Mouse (Mus musculus) spleen, adult 12 weeks (tissue): Measurements from ENCODE around the gene Olfr150.
"Not testable (repeated sequence)": the region's sequence is repeated elsewhere in the genome, so short reads cannot be mapped to it uniquely, and the experiment has no call there.

Experiments used
- DNase-seq: peaks from one replicate; pipeline ENCODE4 v3.0.0; 2022; ENCODE audit warnings: low spot score

Olfr150 gene

DNA sequence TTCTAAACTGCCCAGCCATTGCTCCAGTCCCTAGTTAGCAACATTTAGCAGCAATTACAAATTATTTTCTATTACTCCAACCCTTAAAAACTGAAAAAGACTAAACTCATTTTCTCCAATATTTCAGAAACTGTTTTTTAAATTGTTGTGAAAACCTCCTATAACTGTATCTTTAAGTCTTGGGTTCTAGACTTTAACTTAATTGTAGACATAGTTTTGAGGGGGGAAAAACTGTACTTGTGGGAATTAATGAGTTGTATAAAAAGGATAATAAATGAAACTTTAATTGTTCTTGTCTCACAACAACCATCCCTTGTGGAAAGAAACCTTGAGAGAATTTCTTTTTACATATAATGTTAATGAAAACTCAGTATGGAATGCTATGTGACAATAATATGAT lies at the start of gene Olfr150:
TSS of gene Olfr150 (plus strand) at position 301 of the 400 bp plus-strand sequence.
- no peak for DNase-seq

DNA sequence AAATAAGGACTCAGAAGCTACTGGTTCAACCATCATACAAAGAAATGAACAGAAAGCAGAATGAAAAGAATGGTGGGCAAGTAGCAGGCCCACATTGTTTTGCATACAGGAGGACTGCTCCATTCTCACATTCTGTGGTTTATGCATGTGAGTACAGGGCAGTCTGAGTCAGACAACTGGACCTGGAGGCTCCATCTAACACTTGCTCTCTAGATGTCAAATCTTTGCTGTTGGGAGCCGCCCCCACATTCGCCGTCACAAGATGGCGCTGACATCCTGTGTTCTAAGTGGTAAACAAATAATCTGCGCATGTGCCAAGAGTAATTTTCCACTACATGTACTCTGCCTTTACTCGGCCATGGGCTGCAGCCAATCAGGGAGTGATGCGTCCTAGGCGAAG lies 29.7 kb upstream of the Olfr150 start:
- not testable (repeated sequence) for DNase-seq

DNA sequence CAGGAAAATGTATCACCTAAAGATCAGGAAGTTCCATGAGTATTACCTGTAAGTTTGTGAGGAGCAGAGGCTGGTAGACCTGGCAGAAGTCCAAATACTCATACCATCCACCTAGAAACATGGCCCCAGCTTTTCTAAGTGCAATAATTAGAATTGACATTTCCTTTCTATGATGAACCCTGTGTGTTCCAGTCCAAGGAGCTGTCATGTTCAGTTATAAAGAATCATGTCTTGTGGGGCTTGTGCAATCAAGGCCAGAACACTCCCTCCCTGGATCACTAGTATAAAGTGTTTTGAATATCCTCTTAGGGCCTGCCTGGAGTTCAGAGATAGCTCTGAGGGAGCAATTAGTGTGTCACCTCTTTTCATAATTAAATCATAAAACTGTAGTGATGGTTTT lies 23.8 kb upstream of the Olfr150 start, which contains the start of gene Olfr149:
TSS of gene Olfr149 (minus strand) at position 101 of the 400 bp plus-strand sequence.
- no peak for DNase-seq

DNA sequence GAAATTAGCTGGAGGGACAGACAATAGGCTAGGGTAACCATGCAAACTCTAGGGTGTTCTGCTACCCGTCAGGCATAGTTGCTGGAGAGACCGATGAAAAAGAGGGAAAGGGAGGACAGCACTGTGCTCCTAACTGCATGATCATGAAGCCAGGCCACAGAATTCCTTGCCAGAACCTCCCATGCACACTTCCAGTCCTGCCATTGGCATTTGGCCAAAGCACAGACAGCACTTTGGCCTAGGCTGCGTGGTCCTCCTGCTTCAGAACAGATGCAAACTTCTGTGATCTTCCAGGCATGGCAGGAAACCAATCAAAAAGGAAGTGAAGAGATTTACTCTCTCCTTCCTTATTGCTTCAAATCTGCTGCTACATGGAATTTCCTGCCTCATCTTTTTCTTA lies 21.8 kb upstream of the Olfr150 start:
- DNase-seq, result no peak

DNA sequence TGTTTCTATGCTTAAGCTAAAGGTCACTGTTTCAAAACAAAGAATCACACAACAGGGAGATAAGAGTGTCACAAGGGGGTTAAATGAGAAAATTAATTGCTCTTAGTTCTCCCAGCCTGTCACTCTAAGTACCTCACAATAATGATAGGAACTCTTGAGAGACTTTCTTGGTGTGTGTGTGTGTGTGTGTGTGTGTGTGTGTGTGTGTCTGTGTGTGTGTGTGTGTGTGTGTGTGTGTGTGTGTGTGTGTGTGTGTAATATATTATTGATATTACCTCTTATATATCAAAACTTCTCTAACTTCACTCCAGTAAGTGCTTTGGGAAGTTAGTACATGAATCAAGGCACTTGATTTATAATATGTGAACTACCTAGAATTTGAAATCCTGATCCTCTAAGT lies 19.7 kb upstream of the Olfr150 start, which contains the start of gene Olfr965:
TSS of gene Olfr965 (plus strand) at position 301 of the 400 bp plus-strand sequence.
- DNase-seq, result no peak

DNA sequence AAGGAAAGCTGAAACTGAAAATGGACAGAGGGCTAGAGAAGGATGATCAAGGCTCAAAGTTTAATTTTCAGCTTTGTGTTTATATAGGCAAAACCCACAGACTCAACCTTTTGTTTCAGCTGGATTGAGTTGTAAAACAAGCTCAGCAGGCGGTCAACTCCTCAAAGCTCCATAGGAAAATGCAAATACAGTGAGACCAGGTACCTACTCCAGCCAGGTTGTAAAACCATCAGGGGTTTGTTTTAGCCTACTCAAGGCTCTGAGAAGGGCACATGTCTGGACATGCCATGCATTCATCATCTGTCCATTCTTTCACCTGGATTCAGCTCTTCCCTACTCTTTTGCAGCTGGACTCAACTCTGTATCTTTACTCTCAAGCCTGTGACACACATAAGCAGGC lies 10.0 kb downstream of the Olfr150 start:
- DNase-seq, result no peak

DNA sequence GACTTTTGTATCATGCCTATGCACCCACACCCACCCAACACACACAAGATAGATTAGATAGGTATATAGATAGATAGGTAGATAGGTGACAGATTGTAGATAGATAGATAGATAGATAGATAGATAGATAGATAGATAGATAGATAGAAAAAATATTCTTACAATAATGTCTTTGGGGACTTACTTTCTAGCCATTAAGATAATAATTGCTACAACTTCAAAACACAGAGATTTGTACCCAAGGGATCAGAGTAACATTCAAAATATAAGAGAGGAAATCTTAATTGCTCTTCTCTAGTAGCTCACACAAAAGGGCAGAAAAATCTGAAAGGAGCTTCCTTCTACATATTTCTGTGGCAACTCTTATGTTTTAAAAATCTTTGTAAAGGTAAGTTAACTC lies 15.2 kb downstream of the Olfr150 start, which contains the start of gene Olfr967:
TSS of gene Olfr967 (plus strand) at position 301 of the 400 bp plus-strand sequence.
- no peak for DNase-seq

DNA sequence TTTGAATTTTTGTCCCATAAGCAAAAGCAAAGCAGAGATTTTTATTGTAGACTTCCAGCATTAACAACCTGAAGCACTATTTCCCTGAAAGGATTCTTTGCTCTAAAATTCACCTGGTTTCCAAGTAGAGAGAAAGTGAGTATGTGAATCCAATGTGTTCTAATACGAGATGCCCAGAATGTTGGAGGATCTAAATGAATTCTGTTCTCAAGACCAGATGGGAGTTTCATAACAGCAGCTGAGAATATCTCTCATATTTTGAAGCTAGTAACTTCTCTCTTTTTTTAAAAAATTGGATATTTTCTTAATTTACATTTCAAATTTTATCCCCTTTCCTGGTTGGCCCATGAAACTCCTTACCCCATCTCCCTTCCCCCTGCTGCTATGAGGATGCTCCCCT lies 15.7 kb downstream of the Olfr150 start:
- no peak for DNase-seq

DNA sequence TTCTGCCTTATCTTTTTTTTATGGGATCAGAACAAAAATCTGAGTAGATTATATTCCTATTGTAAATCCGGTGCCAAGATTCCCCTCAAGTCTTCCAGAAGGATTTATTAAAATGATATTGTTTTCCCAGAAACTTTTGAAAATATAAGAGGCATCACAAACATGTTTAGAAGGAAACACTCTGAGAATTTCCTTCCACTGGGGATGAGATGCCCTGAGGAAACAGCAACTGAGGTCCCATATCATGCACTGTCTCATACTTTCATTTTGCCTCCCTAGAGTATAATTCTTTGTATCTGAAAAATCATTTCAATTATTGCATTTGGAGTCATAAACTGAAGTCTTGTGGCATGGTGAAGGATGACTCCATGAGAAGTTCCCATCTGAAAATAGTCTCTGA lies 52.4 kb downstream of the Olfr150 start, which contains the start of gene Olfr968:
TSS of gene Olfr968 (minus strand) at position 101 of the 400 bp plus-strand sequence.
- no peak for DNase-seq
